Mouse (Mus musculus): ENCODE results near the gene Theg. TPM values are rescaled to one million over a fixed set of nuclear protein-coding genes. Genes with fewer than 3 reads are reported as not detected.

Gene Theg
- polyA plus RNA-seq (2015; fragmentation: Nextera tagmentation; extraction: Ambion mirVana): not detected in 2 replicates

- H3K4me2 ChIP-seq (ENCODE audit: low read depth, low read length): no peak within 1 kb of the TSS
- DNase-seq (peak; percentile 8), ATAC-seq (no peak)
- H3K9ac ChIP-seq (replicated peaks): no peak within 1 kb of the TSS
- H3K9me3 ChIP-seq (ENCODE audit: low read length): no peaks in the 10 kb centered on the region
- no peak within 1 kb of the TSS for H3K4me3 ChIP-seq (ENCODE audit: low read depth, low read length)
- H3K27ac ChIP-seq (ENCODE audit: low read depth): no peak within 1 kb of the TSS
- no peak for TF ChIP-seq EP300 (IDR thresholded peaks at IDR 0.05; ENCODE audit: low read depth)
- TF ChIP-seq CTCF (IDR thresholded peaks at IDR 0.05; ENCODE audit: low read depth): no peak
- no peaks in the 10 kb centered on the region for H3K27me3 ChIP-seq (ENCODE audit: insufficient read depth, low read length)
- no peaks in the 10 kb centered on the region for H3K36me3 ChIP-seq (replicated peaks; ENCODE audit: insufficient read depth, low read length)
- 68% methylated on average over 5 of the region's 5 CpGs for WGBS (ENCODE audit: insufficient replicate concordance)
- H3K4me1 ChIP-seq (ENCODE audit: insufficient read depth): no peaks in the 10 kb centered on the region
These were observed at the start of gene Theg for GRCm38 (mm10) chr10:79587061-79587751. Gene Theg, minus strand, starts transcription at chr10:79587331.

GRCm38 (mm10) chr10:79636287-79636686, 49.2 kb upstream of the Theg start:
- ATAC-seq (no peak), DNase-seq (no peak)
- no peak overlapping the region for H3K9ac ChIP-seq (replicated peaks)
- TF ChIP-seq CTCF (IDR thresholded peaks at IDR 0.05; ENCODE audit: low read depth): no peak
- TF ChIP-seq EP300 (IDR thresholded peaks at IDR 0.05; ENCODE audit: low read depth): no peak
- peaks cover 42% of the 10 kb centered on the region for H3K27me3 ChIP-seq (ENCODE audit: insufficient read depth, low read length)
- no peaks in the 10 kb centered on the region for H3K9me3 ChIP-seq (ENCODE audit: low read length)
- no peak overlapping the region for H3K27ac ChIP-seq (ENCODE audit: low read depth)
- H3K4me3 ChIP-seq (ENCODE audit: low read depth, low read length): no peak overlapping the region
- 71% methylated on average over 8 of the region's 8 CpGs for WGBS (ENCODE audit: insufficient replicate concordance)
- no peaks in the 10 kb centered on the region for H3K36me3 ChIP-seq (replicated peaks; ENCODE audit: insufficient read depth, low read length)
- peaks cover 6% of the 10 kb centered on the region for H3K4me1 ChIP-seq (ENCODE audit: insufficient read depth)
- H3K4me2 ChIP-seq (ENCODE audit: low read depth, low read length): no peak overlapping the region

- H3K36me3 ChIP-seq (replicated peaks; ENCODE audit: insufficient read depth, low read length): no peaks in the 10 kb centered on the region
- H3K4me3 ChIP-seq (ENCODE audit: low read depth, low read length): no peak overlapping the region
- DNase-seq: no peak
- no peak for ATAC-seq
- no peak overlapping the region for H3K27ac ChIP-seq (ENCODE audit: low read depth)
- no peak overlapping the region for H3K4me2 ChIP-seq (ENCODE audit: low read depth, low read length)
- H3K4me1 ChIP-seq (ENCODE audit: insufficient read depth): peaks cover 6% of the 10 kb centered on the region
- H3K9me3 ChIP-seq (ENCODE audit: low read length): no peaks in the 10 kb centered on the region
- TF ChIP-seq CTCF (IDR thresholded peaks at IDR 0.05; ENCODE audit: low read depth) (no peak), EP300 (IDR thresholded peaks at IDR 0.05; ENCODE audit: low read depth) (no peak)
- WGBS (ENCODE audit: insufficient replicate concordance): 66% methylated on average over 17 of the region's 17 CpGs
- H3K27me3 ChIP-seq (ENCODE audit: insufficient read depth, low read length): peaks cover 23% of the 10 kb centered on the region
- no peak overlapping the region for H3K9ac ChIP-seq (replicated peaks)
These were observed 46.1 kb upstream of the Theg start for GRCm38 (mm10) chr10:79633006-79633777.

GRCm38 (mm10) chr10:79631432-79631831, 44.3 kb upstream of the Theg start:
- Histone ChIP-seq H3K9me3 (ENCODE audit: low read length) (no peaks in the 10 kb centered on the region), H3K27me3 (ENCODE audit: insufficient read depth, low read length) (peaks cover 6% of the 10 kb centered on the region), H3K4me1 (ENCODE audit: insufficient read depth) (no peaks in the 10 kb centered on the region), H3K4me3 (ENCODE audit: low read depth, low read length) (no peak overlapping the region), H3K4me2 (ENCODE audit: low read depth, low read length) (no peak overlapping the region), H3K36me3 (replicated peaks; ENCODE audit: insufficient read depth, low read length) (no peaks in the 10 kb centered on the region), H3K9ac (replicated peaks) (no peak overlapping the region), H3K27ac (ENCODE audit: low read depth) (no peak overlapping the region)
- 67% methylated on average over 4 of the region's 4 CpGs for WGBS (ENCODE audit: insufficient replicate concordance)
- no peak for ATAC-seq
- TF ChIP-seq EP300 (IDR thresholded peaks at IDR 0.05; ENCODE audit: low read depth) (no peak), CTCF (IDR thresholded peaks at IDR 0.05; ENCODE audit: low read depth) (no peak)
- no peak for DNase-seq

GRCm38 (mm10) chr10:79628377-79628776, 41.2 kb upstream of the Theg start:
- no peaks in the 10 kb centered on the region for H3K27me3 ChIP-seq (ENCODE audit: insufficient read depth, low read length)
- no peaks in the 10 kb centered on the region for H3K9me3 ChIP-seq (ENCODE audit: low read length)
- H3K36me3 ChIP-seq (replicated peaks; ENCODE audit: insufficient read depth, low read length): no peaks in the 10 kb centered on the region
- TF ChIP-seq CTCF (IDR thresholded peaks at IDR 0.05; ENCODE audit: low read depth): no peak
- TF ChIP-seq EP300 (IDR thresholded peaks at IDR 0.05; ENCODE audit: low read depth): no peak
- H3K9ac ChIP-seq (replicated peaks): no peak overlapping the region
- ATAC-seq: no peak
- H3K4me1 ChIP-seq (ENCODE audit: insufficient read depth): no peaks in the 10 kb centered on the region
- WGBS (ENCODE audit: insufficient replicate concordance): 62% methylated on average over 5 of the region's 5 CpGs
- H3K4me2 ChIP-seq (ENCODE audit: low read depth, low read length): no peak overlapping the region
- no peak for DNase-seq
- no peak overlapping the region for H3K4me3 ChIP-seq (ENCODE audit: low read depth, low read length)
- H3K27ac ChIP-seq (ENCODE audit: low read depth): no peak overlapping the region

- Histone ChIP-seq H3K27ac (ENCODE audit: low read depth) (no peak overlapping the region), H3K36me3 (replicated peaks; ENCODE audit: insufficient read depth, low read length) (no peaks in the 10 kb centered on the region), H3K9me3 (ENCODE audit: low read length) (no peaks in the 10 kb centered on the region), H3K4me3 (ENCODE audit: low read depth, low read length) (no peak overlapping the region), H3K4me2 (ENCODE audit: low read depth, low read length) (no peak overlapping the region), H3K27me3 (ENCODE audit: insufficient read depth, low read length) (no peaks in the 10 kb centered on the region), H3K9ac (replicated peaks) (no peak overlapping the region), H3K4me1 (ENCODE audit: insufficient read depth) (no peaks in the 10 kb centered on the region)
- ATAC-seq: no peak
- WGBS (ENCODE audit: insufficient replicate concordance): 80% methylated on average over 10 of the region's 10 CpGs
- DNase-seq: no peak
- TF ChIP-seq EP300 (IDR thresholded peaks at IDR 0.05; ENCODE audit: low read depth): no peak
- no peak for TF ChIP-seq CTCF (IDR thresholded peaks at IDR 0.05; ENCODE audit: low read depth)
These were observed 39.0 kb upstream of the Theg start for GRCm38 (mm10) chr10:79626156-79626555.

All from liver, postnatal 0 days (tissue).